Mouse (Mus musculus) brown adipose tissue, adult 24 weeks (tissue): Measurements from ENCODE around the gene Slc25a30. TPM values are rescaled to one million over a fixed set of nuclear protein-coding genes. Genes with fewer than 3 reads are reported as not detected.
A peak's percentile ranks its signal among the peaks of the same experiment; 100 is the strongest.
"Not testable (repeated sequence)": the region's sequence is repeated elsewhere in the genome, so short reads cannot be mapped to it uniquely, and the experiment has no call there.

Experiments used
- H3K27ac ChIP-seq: fragments of 200-500 bp; replicated peaks from 2 replicates; pipeline ENCODE4 v1.5.1; 2012; ENCODE audit warnings: low read depth, mild to moderate bottlenecking, low read length
- H3K4me1 ChIP-seq: fragments of 200-500 bp; 2 replicates; pipeline ENCODE4 v1.6.1; 2012; ENCODE audit warnings: low read length, mixed read lengths; ENCODE audit not compliant: control insufficient read depth, insufficient read depth, insufficient read length
- H3K4me3 ChIP-seq: fragments of 200-500 bp; 2 replicates; pipeline ENCODE4 v1.5.1; 2012; ENCODE audit warnings: low read depth, mild to moderate bottlenecking, low read length, moderate library complexity; ENCODE audit not compliant: insufficient read depth
- polyA plus RNA-seq: library from polyadenylated mRNA; stranded (reverse); fragments of >200 nt; gene quantifications from 2 replicates; pipeline ENCODE4 v1.2.4, GENCODE M21; 2012; ENCODE audit not compliant: missing spikeins, insufficient read depth, insufficient read length

The Slc25a30 gene
- polyA plus RNA-seq, 1 experiment = 6.1 TPM

DNA sequence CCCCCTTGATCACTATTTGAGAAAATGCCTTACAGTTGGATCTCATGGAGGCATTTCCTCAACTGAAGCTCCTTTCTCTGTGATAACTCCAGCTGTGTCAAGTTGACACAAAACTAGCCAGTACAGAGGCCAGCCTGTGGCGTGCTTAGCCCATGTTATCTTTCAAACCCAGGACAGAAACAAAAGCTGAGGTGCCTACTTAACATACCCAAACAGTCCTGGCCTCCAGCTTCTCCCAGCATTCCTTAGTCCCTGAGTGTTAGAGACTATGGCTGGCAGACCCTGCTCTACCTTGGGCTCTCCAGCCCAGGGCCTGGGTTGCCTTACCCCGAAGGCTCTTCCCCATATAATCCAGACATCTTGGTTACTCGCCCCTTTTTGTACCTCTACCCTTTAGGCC, 14.4 kb downstream of the Slc25a30 start:
- not testable (repeated sequence) for H3K4me1 ChIP-seq, H3K27ac ChIP-seq

DNA sequence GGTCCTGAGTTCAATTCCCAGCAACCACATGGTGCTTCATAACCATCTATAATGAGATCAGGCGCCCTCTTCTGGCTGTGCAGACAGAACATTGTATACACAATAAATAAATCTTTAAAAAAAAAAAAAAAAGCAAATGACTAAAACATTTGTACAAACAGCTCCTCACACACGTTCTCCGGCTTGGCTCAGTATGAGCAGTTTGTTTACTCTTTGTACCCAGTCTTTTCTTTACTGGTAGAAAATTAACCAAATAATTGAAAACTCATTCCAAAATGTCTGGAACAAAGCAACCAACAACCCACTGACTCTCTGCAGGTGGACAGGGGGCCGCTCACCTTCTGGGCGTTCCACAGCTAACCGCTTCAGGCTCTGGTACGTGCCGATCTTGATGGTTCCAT, 15.7 kb downstream of the Slc25a30 start:
- Histone ChIP-seq H3K4me3 (no peak overlapping the region), H3K27ac (no peak overlapping the region), H3K4me1 (no peaks in the 10 kb centered on the region)

More for the DNA sequence above, 14.4 kb downstream of the Slc25a30 start:
- H3K4me3 ChIP-seq = not testable (repeated sequence)

- H3K4me3 ChIP-seq = no peak overlapping the region
- H3K27ac ChIP-seq = no peak overlapping the region
- H3K4me1 ChIP-seq = no peaks in the 10 kb centered on the region
Observed at GRCm38 (mm10) chr14:75769334-75769733, 17.5 kb downstream of the Slc25a30 start.

- Histone ChIP-seq H3K27ac (no peak overlapping the region), H3K4me3 (no peak overlapping the region)
Observed at GRCm38 (mm10) chr14:75768275-75768608, 18.6 kb downstream of the Slc25a30 start.

DNA sequence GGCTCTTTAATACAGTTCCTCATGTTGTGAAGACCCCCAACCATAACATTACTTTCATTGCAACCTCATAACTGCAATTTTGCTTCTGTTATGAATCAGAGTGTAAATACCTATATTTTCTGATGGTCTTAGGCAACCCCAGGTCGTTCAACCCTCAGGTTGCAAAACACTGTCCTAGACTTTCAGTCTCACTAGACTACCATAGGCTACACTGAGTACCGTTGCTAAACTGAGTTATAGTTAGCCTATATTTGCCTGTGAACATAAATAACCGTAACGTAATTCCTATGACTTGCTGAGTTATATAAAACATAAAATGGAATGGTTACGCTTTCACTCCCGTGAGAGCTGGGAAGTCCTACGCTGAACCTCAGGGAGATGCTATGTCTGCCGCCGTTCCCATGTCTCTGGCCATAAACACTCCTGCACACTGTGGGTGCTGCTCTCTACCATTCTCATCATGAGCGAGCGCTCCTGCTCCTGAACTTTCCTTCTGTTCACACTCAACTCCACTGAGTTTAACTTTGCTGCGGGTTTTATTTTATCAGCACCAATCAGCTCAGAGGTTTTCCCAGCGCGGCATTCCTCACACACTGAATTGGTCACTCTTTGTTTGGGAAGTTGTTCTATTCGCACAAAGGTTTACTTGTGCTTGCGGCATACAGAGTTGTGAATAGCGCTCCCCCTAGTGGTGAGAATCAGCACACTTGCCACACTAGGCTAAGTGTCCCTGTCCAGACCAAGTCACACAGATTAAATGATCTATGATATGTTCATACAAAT, 19.2 kb downstream of the Slc25a30 start:
- H3K27ac ChIP-seq = no peak overlapping the region
- no peaks in the 10 kb centered on the region for H3K4me1 ChIP-seq
- H3K4me3 ChIP-seq = no peak overlapping the region

More at GRCm38 (mm10) chr14:75768275-75768608, 18.6 kb downstream of the Slc25a30 start:
- no peaks in the 10 kb centered on the region for H3K4me1 ChIP-seq

GRCm38 (mm10) chr14:75761028-75761805, 25.6 kb downstream of the Slc25a30 start:
- Histone ChIP-seq H3K4me1 (no peaks in the 10 kb centered on the region), H3K4me3 (no peak overlapping the region), H3K27ac (no peak overlapping the region)

DNA sequence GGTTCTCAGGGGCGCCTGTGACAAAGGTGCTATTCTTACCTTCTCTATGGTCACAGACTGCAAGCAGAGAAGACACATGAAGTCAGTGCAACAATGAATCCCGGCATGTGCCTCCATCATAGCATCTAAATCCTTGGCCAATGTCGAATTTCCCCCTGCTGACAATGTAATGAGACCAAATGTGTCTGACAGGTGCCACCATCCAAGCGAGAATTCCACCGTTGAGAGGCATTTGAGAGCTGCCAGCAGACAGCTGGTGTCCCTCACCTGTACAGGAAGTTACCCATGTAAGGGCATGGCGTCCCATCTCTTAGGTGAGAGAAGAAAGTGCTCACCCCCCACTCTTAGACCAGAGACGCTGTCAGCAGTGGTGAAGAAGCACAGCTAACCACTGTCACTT, 28.4 kb downstream of the Slc25a30 start:
- H3K4me3 ChIP-seq = no peak overlapping the region
- H3K27ac ChIP-seq = no peak overlapping the region
- H3K4me1 ChIP-seq = no peaks in the 10 kb centered on the region; the same call in 1 of the 2 replicates

GRCm38 (mm10) chr14:75757821-75758220, 29.0 kb downstream of the Slc25a30 start:
- H3K27ac ChIP-seq = no peak overlapping the region
- peaks cover 5% of the 10 kb centered on the region for H3K4me1 ChIP-seq
- no peak overlapping the region for H3K4me3 ChIP-seq

DNA sequence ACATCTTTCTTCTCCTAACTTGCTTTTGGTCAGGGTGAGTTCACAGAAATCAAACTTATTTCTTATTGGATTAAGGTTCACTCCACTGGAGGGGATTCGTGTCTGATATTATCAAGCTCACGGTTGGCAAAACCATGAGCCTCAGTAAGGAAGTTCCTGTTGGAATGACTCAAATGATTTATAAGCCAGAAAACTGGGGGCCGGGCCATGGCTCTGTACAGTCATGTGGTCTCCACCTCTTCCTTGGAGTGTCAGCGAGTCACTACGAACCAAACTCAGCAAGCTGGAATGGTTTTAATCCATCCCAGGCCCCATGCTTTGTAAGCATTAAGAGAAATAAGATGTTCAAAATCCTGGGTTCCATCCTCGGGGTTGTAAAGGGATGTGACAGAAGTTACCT, 29.9 kb downstream of the Slc25a30 start:
- Histone ChIP-seq H3K4me3 (no peak overlapping the region), H3K27ac (no peak overlapping the region), H3K4me1 (peaks cover 9% of the 10 kb centered on the region)

DNA sequence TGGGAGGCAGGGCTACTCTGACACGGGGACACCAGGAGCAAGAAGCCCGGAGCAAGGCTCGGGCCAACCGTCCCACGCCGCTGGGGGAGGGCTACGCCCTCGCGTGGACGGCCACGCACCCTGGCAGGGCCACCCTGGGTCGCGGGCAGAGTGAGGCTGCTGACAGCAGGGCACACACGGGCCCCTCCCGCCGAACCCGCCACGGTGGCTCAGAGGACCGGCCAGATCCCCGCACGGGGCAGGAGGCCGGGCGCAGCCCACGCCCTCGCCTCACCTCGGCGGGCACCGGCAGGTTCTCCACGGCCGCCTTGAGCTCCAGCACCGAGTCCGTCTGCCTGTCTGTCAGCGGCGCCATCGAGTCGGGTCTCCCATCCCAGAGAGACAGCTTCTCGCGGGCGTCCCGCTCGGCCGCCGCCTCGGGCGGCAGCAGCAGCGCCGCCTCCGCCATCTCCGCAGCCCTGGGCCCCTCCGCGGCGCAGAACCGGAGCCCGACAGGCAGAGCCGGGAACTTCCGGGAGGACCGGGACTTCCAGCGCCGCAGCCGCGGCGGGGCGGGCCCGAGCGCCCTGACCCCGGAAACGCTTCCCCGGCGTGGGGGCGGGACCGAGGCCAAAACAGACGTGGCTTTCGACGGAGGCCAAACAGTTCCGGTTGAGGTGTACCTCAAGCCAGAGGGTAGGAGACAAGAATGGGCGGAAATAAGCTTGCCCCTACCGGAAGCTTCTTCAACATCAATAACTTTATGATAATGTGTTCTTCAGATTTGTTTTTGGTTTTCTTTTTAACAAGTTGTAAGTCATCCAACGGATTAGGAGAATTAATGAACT, 32.6 kb downstream of the Slc25a30 start, which contains the start of gene Cog3:
Gene Cog3 (minus strand): TSS at position 527 of the 827 bp plus-strand sequence.
- Histone ChIP-seq H3K4me3 (peak within 1 kb of the TSS; percentile 85), H3K4me1 (peaks cover 11% of the 10 kb centered on the region), H3K27ac (peak within 1 kb of the TSS; percentile 65)

DNA sequence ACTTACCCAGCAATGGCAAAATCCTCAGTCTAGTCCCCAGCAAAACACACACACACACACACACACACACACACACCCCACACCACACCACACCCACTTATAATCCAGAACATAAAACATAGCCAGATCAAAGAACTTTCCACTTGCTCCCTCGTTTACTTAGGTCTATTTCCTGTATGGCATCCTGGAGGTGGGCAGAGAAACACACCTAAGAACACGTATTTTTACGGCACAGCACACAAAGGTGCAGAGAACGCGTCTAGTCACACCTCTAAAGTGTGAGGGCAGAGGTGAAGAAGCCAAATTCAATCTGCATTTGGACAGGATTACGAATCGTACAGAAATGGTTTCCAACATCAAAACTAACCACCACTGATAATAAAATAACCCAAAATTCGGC, 33.6 kb downstream of the Slc25a30 start:
- no peak overlapping the region for H3K27ac ChIP-seq
- H3K4me3 ChIP-seq = peak overlapping the region; percentile 85
- H3K4me1 ChIP-seq = peaks cover 11% of the 10 kb centered on the region

- H3K4me1 ChIP-seq = peaks cover 11% of the 10 kb centered on the region
- H3K27ac ChIP-seq = no peak overlapping the region
- H3K4me3 ChIP-seq = no peak overlapping the region
Observed at GRCm38 (mm10) chr14:75751040-75751439, 35.8 kb downstream of the Slc25a30 start.

DNA sequence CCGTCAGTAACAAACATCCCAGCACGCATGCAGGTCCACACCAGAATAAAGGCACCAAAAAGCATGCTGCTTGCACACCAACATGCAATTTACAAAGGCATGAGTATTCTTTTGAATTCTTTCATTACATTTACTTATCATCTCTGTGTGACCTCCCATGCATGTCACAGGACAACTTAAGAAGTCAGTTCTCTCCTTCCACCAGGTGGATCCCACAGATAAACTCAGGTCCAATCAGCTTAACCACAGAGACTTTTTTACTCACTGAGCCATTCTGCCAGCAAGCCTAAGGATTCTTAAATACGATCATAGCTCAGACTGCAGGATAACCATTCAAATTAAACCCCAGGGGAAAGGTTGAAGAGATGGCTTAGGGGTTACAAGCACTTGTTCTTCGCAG, 37.7 kb downstream of the Slc25a30 start:
- peaks cover 11% of the 10 kb centered on the region for H3K4me1 ChIP-seq
- H3K4me3 ChIP-seq = no peak overlapping the region
- no peak overlapping the region for H3K27ac ChIP-seq

GRCm38 (mm10) chr14:75747960-75748359, 38.9 kb downstream of the Slc25a30 start:
- H3K4me1 ChIP-seq = peaks cover 7% of the 10 kb centered on the region
- H3K27ac ChIP-seq = no peak overlapping the region
- H3K4me3 ChIP-seq = no peak overlapping the region

- H3K4me3 ChIP-seq = no peak overlapping the region
- H3K4me1 ChIP-seq = no peaks in the 10 kb centered on the region
- H3K27ac ChIP-seq = no peak overlapping the region
Observed at GRCm38 (mm10) chr14:75741904-75742303, 44.9 kb downstream of the Slc25a30 start.
